Mouse (Mus musculus) liver (tissue): ENCODE measurements at regions not wholly inside any gene's neighbourhood (a gene's known extent, or its start where the extent isn't known, plus 50 kb on each side); places are given as distances from the start of the nearest gene placed in this dataset.

Experiments used
- DNase-seq: peaks from one replicate; pipeline ENCODE4 v3.0.0-alpha.2; 2020; ENCODE audit warnings: mixed read lengths

DNA sequence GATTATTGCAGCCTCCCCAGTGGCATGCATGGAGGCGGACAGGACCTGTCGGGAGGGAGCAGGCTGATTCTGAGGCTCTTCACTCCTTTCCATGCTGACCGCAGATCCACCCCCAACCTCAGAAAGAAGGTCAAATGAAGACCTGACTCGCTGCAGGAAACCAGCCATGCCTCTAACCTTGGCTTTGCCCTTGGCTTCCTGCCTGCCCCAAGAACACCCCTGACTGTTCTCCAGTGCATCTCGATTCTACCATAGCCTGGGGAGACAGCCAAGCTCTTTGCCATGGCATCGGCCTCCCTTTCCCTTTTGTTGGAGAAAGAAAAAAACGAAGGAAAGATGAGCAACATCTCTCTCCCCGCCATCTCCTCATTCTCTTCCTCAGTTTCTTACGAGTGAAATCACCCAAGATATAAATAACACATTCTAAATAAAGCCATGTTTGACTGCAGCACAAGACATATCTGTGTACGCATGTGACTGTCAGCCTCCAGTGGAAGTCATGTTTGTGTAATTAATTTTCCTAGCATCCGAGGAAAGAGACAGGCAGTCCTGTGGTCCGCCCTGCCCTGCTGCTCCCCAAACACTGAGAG, 102.4 kb upstream of the Sdk1 start:
- no peak for DNase-seq

DNA sequence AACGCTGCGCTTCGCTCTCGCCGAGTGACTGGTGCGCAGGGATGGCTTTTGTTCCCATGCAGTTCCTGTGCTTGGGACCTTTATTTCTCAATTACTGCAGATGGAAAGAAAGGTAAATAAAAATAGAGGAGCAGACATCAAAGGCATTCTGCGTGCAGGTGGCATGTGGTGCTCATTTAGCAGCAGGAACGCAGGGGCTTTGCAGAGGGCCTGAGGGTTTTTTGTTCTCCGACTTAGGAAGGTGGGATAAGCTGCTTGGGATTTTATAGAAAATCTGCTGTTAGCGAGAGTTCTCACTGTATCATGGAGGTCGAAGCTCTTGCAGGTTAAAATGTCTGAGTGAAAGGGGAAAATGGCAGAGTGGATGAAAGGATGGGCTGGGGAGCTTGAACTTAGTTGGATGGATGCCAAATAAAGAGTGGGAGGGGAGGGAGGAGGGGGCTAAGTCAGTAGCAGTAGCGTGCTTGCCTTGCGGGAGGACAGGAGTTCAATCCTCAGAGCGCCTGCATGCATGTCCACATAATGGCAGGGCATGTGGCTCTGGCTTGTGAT, 101.9 kb upstream of the Sdk1 start:
- no peak for DNase-seq

DNA sequence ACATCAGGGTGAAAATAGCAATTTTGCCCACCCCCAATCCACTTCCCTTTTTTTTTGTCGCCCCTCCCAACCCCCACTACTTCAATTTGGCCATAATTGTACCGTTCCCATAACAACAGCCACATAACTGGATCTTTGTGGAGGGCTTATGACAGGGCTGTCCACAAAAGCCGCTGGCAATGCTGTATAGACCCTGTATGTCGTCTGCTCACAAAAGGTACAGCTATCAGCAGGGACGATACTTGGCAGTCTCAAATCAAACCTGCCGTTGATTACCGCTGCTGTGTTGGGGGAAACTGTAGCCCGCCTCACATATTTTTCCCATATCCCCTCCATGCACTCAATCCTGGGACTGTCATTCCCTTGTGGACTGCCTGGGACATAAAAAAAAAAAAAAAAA, 80.9 kb upstream of the Sdk1 start:
- DNase-seq: no peak

DNA sequence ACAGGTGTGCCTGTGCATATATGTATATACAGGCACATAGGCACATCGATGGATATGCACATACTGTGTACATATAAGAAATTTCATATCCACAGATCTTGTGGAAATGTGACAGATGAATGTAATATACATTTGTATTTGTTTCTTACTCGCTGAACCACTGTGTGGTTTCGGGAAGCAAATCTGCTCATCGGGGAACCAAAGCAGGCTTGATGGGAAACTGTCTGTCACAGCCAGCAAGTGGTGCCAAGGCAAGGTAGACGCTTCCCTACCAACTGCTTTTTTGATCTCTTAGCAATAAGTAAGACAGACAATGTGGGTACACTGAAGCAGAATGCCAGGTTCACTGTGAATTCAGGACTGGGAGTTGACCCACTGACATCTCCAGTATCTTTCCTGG, 80.3 kb upstream of the Sdk1 start:
- no peak for DNase-seq

DNA sequence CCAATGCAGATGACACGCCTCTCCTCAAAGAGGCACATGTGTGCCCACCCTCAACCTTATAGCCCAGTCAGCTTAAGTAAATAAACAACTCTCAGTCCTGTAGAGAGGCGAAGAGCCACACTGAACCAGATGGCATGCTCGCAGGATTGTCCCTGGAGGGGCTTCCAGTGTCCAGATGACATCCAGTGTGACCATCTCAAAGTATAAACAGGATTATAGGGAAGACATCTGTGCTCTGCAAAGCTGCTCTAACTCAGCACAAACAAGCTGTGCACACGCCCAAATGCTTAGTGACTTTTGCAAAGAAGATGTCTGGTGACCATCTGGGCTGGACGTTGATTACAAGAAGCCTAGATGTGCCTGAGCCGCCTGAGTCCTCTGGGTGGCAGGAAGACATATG, 58.8 kb upstream of the Sdk1 start:
- DNase-seq: no peak

DNA sequence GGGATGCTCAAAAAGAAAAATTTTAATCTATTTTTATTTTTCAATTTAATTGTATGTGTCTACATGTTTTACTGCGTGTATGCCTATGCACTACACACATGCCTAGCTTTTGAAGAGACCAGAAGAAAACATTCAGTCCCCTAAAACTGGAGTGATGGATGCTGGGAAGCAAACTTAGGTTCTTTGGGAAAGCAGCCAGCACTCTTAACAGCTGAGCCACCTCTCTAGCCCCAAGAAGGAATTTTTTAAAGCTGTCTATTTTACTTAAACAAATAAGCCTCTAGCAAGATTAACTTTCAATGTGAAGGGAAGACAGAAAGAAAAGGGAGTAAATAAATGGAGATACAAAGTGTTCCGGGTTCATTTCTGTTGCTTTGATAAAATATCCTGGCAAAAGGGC, 52.3 kb upstream of the Sdk1 start:
- no peak for DNase-seq
